Mouse (Mus musculus) liver, embryonic 15.5 days (tissue): ENCODE results near the gene 6030408B16Rik. TPM values are rescaled to one million over a fixed set of nuclear protein-coding genes. Genes with fewer than 3 reads are reported as not detected.

Experiments
- ATAC-seq: fragments of 200-750 bp; cut with Nextera tagmentation; 2 replicates; pipeline ENCODE4 v1.8.0; 2017; ENCODE audit warnings: moderate number of reproducible peaks, mild to moderate bottlenecking, moderate library complexity; ENCODE audit not compliant: insufficient read depth
- H3K27ac ChIP-seq: fragments of 300-500 bp; sonication (generic); replicated peaks from 2 replicates; pipeline ENCODE4 v1.5.1; 2015; ENCODE audit warnings: mild to moderate bottlenecking, inconsistent platforms
- H3K27me3 ChIP-seq: fragments of 300-500 bp; sonication (generic); 2 replicates; pipeline ENCODE4 v1.6.1; 2015; ENCODE audit warnings: mild to moderate bottlenecking, inconsistent platforms
- H3K36me3 ChIP-seq: fragments of 300-500 bp; sonication (generic); replicated peaks from 2 replicates; pipeline ENCODE4 v1.6.1; 2015; ENCODE audit warnings: moderate library complexity, mild to moderate bottlenecking, inconsistent platforms
- H3K4me1 ChIP-seq: fragments of 300-500 bp; sonication (generic); replicated peaks from 2 replicates; pipeline ENCODE4 v1.6.1; 2015; ENCODE audit warnings: inconsistent platforms
- H3K4me2 ChIP-seq: fragments of 300-500 bp; sonication (generic); 2 replicates; pipeline ENCODE4 v1.6.1; 2015; ENCODE audit warnings: moderate library complexity, mild to moderate bottlenecking, inconsistent platforms
- H3K4me3 ChIP-seq: fragments of 300-500 bp; sonication (generic); replicated peaks from 2 replicates; pipeline ENCODE4 v1.5.1; 2015; ENCODE audit warnings: mild to moderate bottlenecking, inconsistent platforms
- H3K9ac ChIP-seq: fragments of 300-500 bp; sonication (generic); 2 replicates; pipeline ENCODE4 v1.6.1; 2015; ENCODE audit warnings: moderate library complexity, mild to moderate bottlenecking, inconsistent platforms
- H3K9me3 ChIP-seq: fragments of 300-500 bp; sonication (generic); replicated peaks from 2 replicates; pipeline ENCODE4 v1.6.1; 2016; ENCODE audit warnings: inconsistent platforms
- WGBS: fragments of 180-500 bp; shearing (Covaris S2); methylation state at CpG from one replicate; pipeline ENCODE4 v1.1.7; 2015; ENCODE audit warnings: mixed read lengths; ENCODE audit not compliant: insufficient replicate concordance; 5-methylcytosine and 5-hydroxymethylcytosine counted together
- polyA plus RNA-seq: library from polyadenylated mRNA; unstranded; fragments of >200 nt; fragmentation: Nextera tagmentation; extraction: Ambion mirVana; gene quantifications from 2 replicates; pipeline ENCODE4 v1.2.1, GENCODE M21; 2015

6030408B16Rik gene
- polyA plus RNA-seq, 1 experiment from 2014 or later = 0.30 TPM

DNA sequence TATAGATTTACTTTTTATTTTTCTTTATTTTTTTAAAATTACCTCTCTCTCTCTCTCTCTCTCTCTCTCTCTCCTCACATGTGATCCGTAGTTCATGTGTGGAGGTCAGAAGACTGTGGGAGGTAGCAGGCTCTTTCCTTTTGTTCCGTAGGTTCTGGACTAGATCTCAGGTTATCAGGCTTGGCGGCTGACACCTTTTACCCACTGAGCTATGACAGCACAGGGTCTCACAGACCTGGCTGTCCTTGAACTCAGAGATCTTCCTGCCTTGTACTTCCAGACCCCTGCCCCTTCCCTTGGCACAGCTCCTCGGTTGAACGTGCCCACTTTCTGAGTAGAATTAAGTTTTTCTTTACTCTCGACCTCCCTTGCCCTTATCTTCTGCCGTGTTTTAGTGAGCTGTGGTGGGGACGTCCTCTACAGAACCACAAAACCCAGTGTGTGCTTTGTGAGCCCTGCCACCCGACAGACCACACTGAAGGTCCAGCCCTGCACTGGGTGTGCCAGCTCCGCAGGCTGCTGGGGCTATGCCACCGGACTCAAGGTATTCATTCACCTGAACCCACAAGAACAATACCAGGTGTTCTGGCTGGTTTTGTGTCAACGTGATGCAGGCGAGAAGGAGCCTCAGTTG is 23.4 kb downstream of the 6030408B16Rik start:
- Histone ChIP-seq H3K27ac (0 out of 2 replicates have a peak overlapping the region, but pooled peaks have one; percentile 51), H3K9ac (0 out of 2 replicates have a peak overlapping the region, but pooled peaks have one; percentile 15), H3K4me1 (peaks cover 31% of the 10 kb centered on the region), H3K27me3 (peaks cover 12% of the 10 kb centered on the region; the same call in 1 of the 2 replicates), H3K4me3 (peak overlapping the region; percentile 33), H3K36me3 (no peaks in the 10 kb centered on the region), H3K9me3 (no peaks in the 10 kb centered on the region), H3K4me2 (peak overlapping the region; percentile 45)
- WGBS = 16% methylated on average over 13 of the region's 13 CpGs
- no peak for ATAC-seq

DNA sequence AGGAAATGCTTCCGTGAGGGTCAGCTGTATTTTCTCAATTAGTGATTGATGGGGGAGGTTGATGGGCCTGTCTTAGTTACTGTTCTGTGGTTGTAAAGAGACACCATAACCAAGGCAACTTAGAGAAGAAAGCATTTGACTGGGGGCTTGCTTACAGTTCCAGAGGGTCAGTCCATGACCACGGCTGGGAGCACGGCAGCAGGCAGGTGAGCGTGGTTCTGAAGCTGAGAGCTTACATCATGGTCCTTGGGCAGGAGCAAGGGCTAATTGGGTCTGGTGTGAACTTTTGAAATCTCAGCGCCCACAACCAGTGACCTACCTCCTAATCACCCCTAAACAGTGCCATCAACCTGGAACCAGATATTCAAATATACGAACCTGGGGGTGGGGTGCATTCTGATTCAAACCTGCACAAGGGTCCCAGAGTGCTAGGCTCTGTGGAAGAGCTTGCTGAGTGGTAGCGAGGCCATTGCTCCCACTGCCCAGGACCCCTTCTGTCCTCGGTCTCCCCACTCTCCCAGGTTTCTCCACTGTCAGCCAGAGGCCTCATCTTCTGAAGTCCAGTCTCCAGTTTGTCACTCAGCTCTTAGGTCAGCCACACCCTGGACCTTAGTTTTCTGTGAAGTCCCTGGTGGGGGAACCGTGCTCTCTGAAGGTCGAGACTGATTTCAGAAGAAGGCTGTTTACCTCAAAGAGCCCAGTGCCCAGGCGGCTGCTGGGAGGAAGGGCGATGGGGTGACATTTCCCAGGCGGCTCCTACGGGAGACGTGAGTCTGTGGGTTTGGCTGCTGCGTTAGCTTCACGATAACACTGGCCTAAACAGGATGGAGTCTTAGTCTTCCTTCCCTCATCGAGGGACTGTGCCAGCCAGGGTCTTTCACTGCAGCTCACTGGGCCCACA is 24.2 kb downstream of the 6030408B16Rik start:
- peak overlapping the region; percentile 51 for H3K27ac ChIP-seq
- WGBS = 22% methylated on average over 18 of the region's 18 CpGs
- no peak for ATAC-seq
- peak overlapping the region; percentile 33 for H3K4me3 ChIP-seq
- H3K9ac ChIP-seq = no peak overlapping the region
- peaks cover 12% of the 10 kb centered on the region; the same call in 1 of the 2 replicates for H3K27me3 ChIP-seq
- H3K9me3 ChIP-seq = no peaks in the 10 kb centered on the region
- no peaks in the 10 kb centered on the region for H3K36me3 ChIP-seq
- peaks cover 31% of the 10 kb centered on the region for H3K4me1 ChIP-seq
- H3K4me2 ChIP-seq = peak overlapping the region; percentile 45

DNA sequence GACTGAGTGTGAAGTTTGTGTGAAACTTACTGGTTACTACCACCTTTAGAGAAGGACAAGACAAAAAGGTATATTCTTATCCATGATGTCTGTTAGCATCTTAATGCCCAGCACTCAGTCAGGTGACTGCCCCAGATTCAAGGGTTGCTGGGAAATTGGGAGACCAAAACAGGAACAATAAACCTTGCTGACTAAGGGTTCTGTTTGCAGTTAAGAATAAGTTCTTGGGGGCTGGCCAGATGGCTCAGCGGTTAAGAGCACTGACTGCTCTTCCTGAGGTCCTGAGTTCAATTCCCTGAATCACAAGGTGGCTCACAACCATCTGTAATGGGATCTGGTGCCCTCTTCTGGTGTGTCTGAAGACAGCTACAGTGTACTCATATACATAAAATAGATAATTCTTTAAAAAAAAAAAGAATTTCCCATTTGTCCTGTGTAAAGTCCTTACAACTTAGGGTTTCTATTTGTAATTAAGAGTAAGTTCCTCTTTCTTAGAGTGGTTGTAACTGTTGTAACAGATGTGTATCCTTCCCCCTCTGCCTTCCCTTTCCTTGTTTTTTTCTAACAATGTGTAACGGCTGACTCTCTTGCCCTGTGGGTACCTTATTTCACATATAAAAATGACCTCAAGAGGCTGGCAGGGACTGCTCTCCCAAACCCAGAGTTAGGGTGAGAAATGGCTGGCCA is 24.9 kb downstream of the 6030408B16Rik start:
- Histone ChIP-seq H3K4me1 (peaks cover 31% of the 10 kb centered on the region), H3K36me3 (no peaks in the 10 kb centered on the region), H3K4me3 (no peak overlapping the region), H3K4me2 (peak overlapping the region; percentile 45; the same call in 1 of the 2 replicates), H3K27ac (peak overlapping the region; percentile 51), H3K27me3 (peaks cover 12% of the 10 kb centered on the region; the same call in 1 of the 2 replicates), H3K9ac (no peak overlapping the region), H3K9me3 (no peaks in the 10 kb centered on the region)
- WGBS = 38% methylated on average over 2 of the region's 2 CpGs
- no peak for ATAC-seq

DNA sequence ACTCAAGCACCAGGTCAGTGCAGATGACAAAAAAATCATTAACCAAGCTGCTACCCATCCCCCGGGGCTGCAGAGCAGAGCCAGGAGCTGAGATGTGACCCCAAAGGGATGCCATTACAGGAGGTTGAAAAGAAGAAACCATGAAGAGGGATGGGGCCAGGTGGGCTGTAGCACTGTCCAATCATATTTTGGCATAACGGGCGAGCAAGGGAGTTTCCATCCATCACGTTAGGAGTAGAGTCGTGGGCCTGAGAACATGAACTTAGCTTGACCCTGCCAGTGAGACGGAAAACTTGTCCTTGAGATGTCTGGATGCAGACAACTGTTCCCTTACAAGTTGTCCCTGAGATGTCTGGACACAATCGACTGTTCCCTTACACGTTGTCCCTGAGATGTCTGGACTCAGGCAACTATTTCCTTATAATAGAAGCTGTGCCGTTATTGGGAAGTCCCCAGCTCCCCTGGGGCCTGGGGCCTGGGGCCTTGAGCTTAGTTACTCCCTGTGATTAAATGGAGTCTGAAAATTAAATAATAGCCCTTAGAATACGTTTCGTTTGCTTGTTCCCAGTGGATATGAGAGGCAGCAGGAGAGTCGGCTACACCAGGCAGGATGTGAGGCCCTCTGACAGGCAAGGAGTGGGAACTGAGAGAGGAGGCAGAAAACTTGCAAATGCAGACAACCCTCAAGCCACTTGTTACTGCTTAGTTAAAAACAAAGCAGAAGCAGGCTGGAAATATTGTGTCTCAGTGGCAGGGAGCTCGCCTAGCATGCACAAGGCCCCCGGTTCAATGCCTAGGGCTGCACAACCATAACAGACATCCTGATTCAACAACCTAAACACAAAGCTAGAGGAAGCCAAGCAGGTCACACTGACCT is 26.1 kb downstream of the 6030408B16Rik start:
- H3K27me3 ChIP-seq = peaks cover 12% of the 10 kb centered on the region; the same call in 1 of the 2 replicates
- no peak for ATAC-seq
- H3K4me3 ChIP-seq = no peak overlapping the region
- H3K4me1 ChIP-seq = peaks cover 31% of the 10 kb centered on the region
- H3K36me3 ChIP-seq = no peaks in the 10 kb centered on the region
- WGBS = 37% methylated on average over 14 of the region's 14 CpGs
- no peak overlapping the region for H3K9ac ChIP-seq
- H3K9me3 ChIP-seq = no peaks in the 10 kb centered on the region
- H3K27ac ChIP-seq = 0 out of 2 replicates have a peak overlapping the region, but pooled peaks have one; percentile 45
- H3K4me2 ChIP-seq = no peak overlapping the region

DNA sequence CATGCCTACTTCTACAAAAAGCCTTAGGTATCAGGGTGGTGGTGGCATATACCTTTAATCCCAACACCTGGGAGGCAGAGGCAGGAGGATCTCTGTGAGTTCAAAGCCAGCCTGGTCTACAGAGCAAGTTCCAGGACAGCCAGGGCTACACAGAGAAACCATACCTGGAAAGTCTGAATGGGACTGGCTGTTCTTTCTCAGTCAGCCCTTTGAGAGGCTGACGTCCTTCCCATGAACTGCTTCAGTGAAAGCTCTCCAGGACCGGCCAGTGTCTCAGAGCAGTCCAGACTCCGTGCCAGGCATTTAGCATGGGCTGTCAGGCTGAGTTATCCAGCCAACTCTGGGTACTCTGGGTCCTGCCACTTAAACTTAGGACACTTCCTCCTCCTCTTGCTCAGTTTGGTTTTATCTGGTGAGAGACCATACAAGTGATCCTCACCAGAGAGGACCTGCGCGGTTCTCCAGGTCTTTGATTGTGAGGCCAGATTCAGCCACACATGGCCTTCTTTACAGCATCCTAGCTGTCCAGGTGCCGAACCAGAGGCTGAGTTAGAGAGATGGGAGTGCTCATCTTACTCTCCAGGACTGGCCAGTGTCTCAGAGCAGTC is 27.1 kb downstream of the 6030408B16Rik start:
- no peak overlapping the region for H3K4me2 ChIP-seq
- no peak overlapping the region for H3K4me3 ChIP-seq
- peaks cover 31% of the 10 kb centered on the region for H3K4me1 ChIP-seq
- peaks cover 12% of the 10 kb centered on the region; the same call in 1 of the 2 replicates for H3K27me3 ChIP-seq
- no peak overlapping the region for H3K9ac ChIP-seq
- H3K27ac ChIP-seq = no peak overlapping the region
- WGBS = 17% methylated on average over 6 of the region's 6 CpGs
- no peak for ATAC-seq
- no peaks in the 10 kb centered on the region for H3K36me3 ChIP-seq
- H3K9me3 ChIP-seq = no peaks in the 10 kb centered on the region

DNA sequence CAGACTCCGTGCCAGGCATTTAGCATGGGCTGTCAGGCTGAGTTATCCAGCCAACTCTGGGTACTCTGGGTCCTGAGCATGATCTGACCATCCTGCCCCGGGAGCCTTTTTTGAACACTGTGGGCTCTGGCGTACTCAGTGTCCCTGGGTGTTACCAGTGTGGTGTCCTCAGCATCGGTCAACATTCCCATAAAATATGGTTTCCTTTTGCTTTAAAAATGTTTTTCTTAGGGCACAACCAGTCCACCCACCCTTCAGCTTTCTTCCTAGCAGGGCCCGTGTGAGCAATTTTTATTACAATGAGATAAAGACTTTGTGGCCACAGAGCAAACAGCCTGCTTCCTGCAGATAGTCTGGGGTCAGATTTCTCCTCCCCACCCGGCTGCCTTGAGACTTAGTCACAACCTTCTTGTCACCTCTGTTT is 27.6 kb downstream of the 6030408B16Rik start:
- H3K36me3 ChIP-seq = no peaks in the 10 kb centered on the region
- H3K9me3 ChIP-seq = no peaks in the 10 kb centered on the region
- no peak overlapping the region for H3K4me2 ChIP-seq
- H3K27me3 ChIP-seq = peaks cover 12% of the 10 kb centered on the region; the same call in 1 of the 2 replicates
- no peak overlapping the region for H3K4me3 ChIP-seq
- no peak for ATAC-seq
- H3K9ac ChIP-seq = no peak overlapping the region
- H3K27ac ChIP-seq = no peak overlapping the region
- peaks cover 29% of the 10 kb centered on the region for H3K4me1 ChIP-seq
- 8% methylated on average over 6 of the region's 6 CpGs for WGBS

DNA sequence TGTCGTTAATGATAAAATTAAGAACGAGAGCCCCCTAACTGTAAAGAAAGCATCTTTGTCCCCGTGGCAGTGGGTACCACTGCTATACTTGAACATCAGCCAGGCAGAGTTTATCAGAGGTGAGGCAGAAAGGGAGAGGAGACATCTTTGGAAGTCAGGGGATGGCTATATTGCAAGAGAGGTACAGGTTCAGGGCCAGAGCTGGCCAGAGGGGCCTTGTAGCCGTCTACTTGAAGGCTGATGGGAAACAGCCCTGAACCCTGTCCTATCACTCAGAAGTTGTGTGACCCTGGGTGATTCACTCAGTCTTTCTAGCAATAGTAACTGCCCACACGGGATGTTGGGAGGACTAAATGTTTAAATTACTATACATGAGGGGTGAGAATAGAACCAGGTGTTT is 28.1 kb downstream of the 6030408B16Rik start:
- no peak overlapping the region for H3K4me2 ChIP-seq
- H3K27me3 ChIP-seq = peaks cover 12% of the 10 kb centered on the region; the same call in 1 of the 2 replicates
- H3K9ac ChIP-seq = no peak overlapping the region
- ATAC-seq = no peak
- no peaks in the 10 kb centered on the region for H3K36me3 ChIP-seq
- no peaks in the 10 kb centered on the region for H3K9me3 ChIP-seq
- 9% methylated on average over 5 of the region's 5 CpGs for WGBS
- H3K4me1 ChIP-seq = peaks cover 28% of the 10 kb centered on the region; the same call in 1 of the 2 replicates
- H3K4me3 ChIP-seq = no peak overlapping the region
- H3K27ac ChIP-seq = 0 out of 2 replicates have a peak overlapping the region, but pooled peaks have one; percentile 14

DNA sequence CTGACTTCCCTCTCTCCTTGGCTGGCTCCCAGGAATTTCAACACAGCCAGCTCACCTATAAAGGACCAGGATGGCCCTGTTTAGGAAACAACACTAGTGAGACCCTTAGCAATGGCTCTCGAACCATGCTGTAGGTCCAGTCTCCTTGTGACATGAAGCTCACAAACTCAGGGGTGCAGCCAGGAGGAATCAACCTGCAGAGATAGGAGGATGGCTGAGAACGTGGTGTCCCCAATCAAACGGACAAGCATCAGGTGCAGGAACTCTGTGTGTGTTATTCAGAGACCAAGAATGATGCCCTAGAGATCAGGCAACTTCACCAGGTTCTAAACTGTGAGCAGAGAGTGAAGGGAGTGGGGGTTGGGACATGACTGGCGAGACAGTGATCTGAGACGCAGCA is 29.1 kb downstream of the 6030408B16Rik start:
- H3K27ac ChIP-seq = no peak overlapping the region
- peaks cover 23% of the 10 kb centered on the region; the same call in 1 of the 2 replicates for H3K4me1 ChIP-seq
- H3K4me2 ChIP-seq = no peak overlapping the region
- no peaks in the 10 kb centered on the region for H3K9me3 ChIP-seq
- no peak overlapping the region for H3K9ac ChIP-seq
- 46% methylated on average over 5 of the region's 5 CpGs for WGBS
- no peak overlapping the region for H3K4me3 ChIP-seq
- no peak for ATAC-seq
- H3K27me3 ChIP-seq = 0 out of 2 replicates have a peak, but pooled peaks cover 5% of the 10 kb centered on the region
- no peaks in the 10 kb centered on the region for H3K36me3 ChIP-seq

DNA sequence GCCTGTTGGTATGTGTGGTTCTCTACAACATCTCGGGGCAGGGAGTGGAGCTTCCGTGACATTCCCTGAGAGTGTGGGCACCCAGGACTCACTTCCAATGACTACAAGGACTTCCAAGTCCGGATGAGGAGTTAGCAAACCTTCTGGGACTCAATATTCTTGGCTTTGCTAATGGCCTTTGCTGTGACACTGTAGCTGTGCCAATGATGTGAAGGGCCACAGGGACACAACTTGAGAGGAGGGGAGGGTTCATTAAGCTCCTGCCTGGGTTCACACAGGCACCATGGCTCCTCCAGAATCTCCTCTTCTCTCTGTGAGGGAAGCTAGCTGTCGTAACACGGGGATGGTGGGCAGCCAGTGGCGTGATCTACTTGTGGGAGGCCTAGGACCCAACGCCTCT is 29.6 kb downstream of the 6030408B16Rik start:
- H3K27me3 ChIP-seq = 0 out of 2 replicates have a peak, but pooled peaks cover 5% of the 10 kb centered on the region
- H3K9ac ChIP-seq = no peak overlapping the region
- H3K9me3 ChIP-seq = no peaks in the 10 kb centered on the region
- no peak for ATAC-seq
- peaks cover 23% of the 10 kb centered on the region; the same call in 1 of the 2 replicates for H3K4me1 ChIP-seq
- no peak overlapping the region for H3K27ac ChIP-seq
- H3K4me2 ChIP-seq = no peak overlapping the region
- 64% methylated on average over 7 of the region's 7 CpGs for WGBS
- no peaks in the 10 kb centered on the region for H3K36me3 ChIP-seq
- H3K4me3 ChIP-seq = no peak overlapping the region
